In the genomic region with DNA sequence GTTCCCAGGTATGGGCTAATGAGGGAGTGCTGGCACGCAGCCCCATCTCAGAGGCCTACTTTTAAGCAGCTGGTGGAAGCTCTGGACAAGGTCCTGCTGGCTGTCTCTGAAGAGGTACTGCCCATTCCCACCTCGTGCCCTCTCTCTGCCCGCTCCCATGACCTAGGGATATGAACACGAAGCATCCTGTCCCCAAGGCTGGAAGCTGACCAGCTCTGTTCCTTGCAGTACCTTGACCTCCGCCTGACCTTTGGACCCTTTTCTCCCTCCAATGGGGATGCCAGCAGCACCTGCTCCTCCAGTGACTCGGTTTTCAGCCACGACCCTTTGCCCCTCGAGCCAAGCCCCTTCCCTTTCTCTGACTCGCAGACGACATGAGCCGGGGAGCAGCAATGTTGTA, we compare ENCODE assay signal across 22 mouse cellular contexts. TPM values are rescaled to one million over a fixed set of nuclear protein-coding genes. Genes with fewer than 3 reads are reported as not detected.
DNase-seq lines count a peak whose midpoint lies in the region; ATAC-seq and TF ChIP-seq lines count a peak whose summit lies in the region.
"Had no signal": no experiment of that assay in that cellular context is flagged by ENCODE, and none has a peak within 500 bp of the region (broad histone marks: within the 10 kb centered on the region; RNA-seq: fewer than 3 reads in every experiment).

No protein-coding gene starts in this region.

- no peak for TF ChIP-seq CTCF in stomach, postnatal 0 days (IDR thresholded peaks at IDR 0.05; ENCODE audit: low read depth)

- WGBS in heart, embryonic 12.5 days: 83% methylated on average over 11 of the region's 11 CpGs
- WGBS in stomach, embryonic 15.5 days: 83% methylated on average over 11 of the region's 11 CpGs
- WGBS in stomach, postnatal 0 days: 71% methylated on average over 11 of the region's 11 CpGs

- H3K4me2 ChIP-seq in heart, embryonic 12.5 days: no peak overlapping the region
- H3K4me2 ChIP-seq in stomach, embryonic 15.5 days: no peak overlapping the region
- H3K4me2 ChIP-seq in stomach, postnatal 0 days (replicated peaks; ENCODE audit: low read depth): no peak overlapping the region
- H3K4me2 ChIP-seq: forebrain, embryonic 12.5 days; limb, embryonic 13.5 days; midbrain, embryonic 13.5 days; neural tube, embryonic 15.5 days had no signal

- 0 out of 2 replicates have a peak, but pooled peaks cover 6% of the 10 kb centered on the region for H3K9me3 ChIP-seq in heart, embryonic 12.5 days (replicated peaks)
- H3K9me3 ChIP-seq in stomach, embryonic 15.5 days: no peaks in the 10 kb centered on the region
- H3K9me3 ChIP-seq in stomach, postnatal 0 days (ENCODE audit: control insufficient read depth, low read length): no peaks in the 10 kb centered on the region
- H3K9me3 ChIP-seq: forebrain, embryonic 12.5 days; midbrain, embryonic 13.5 days; neural tube, embryonic 15.5 days had no signal

- H3K27me3 ChIP-seq in heart, embryonic 12.5 days (replicated peaks): no peaks in the 10 kb centered on the region
- no peaks in the 10 kb centered on the region for H3K27me3 ChIP-seq in stomach, embryonic 15.5 days (replicated peaks)
- no peaks in the 10 kb centered on the region for H3K27me3 ChIP-seq in stomach, postnatal 0 days (ENCODE audit: control insufficient read depth, insufficient read depth, low read length)
- H3K27me3 ChIP-seq: forebrain, embryonic 12.5 days; limb, embryonic 13.5 days; neural tube, embryonic 15.5 days had no signal

- no peak for TF ChIP-seq EP300 in stomach, postnatal 0 days (optimal IDR thresholded peaks at IDR 0.05)

- no peak for ATAC-seq in heart, embryonic 12.5 days (ENCODE audit: insufficient number of reproducible peaks, low FRiP score)
- no peak for ATAC-seq in stomach, embryonic 15.5 days (ENCODE audit: insufficient read depth, low FRiP score, low read depth)
- no peak for ATAC-seq in stomach, postnatal 0 days (ENCODE audit: low FRiP score, low TSS enrichment)
- ATAC-seq: midbrain, embryonic 13.5 days had no signal

- H3K36me3 ChIP-seq in heart, embryonic 12.5 days: no peaks in the 10 kb centered on the region
- no peaks in the 10 kb centered on the region for H3K36me3 ChIP-seq in stomach, embryonic 15.5 days
- no peaks in the 10 kb centered on the region for H3K36me3 ChIP-seq in stomach, postnatal 0 days (ENCODE audit: control insufficient read depth, insufficient read depth, low read length)
- H3K36me3 ChIP-seq: forebrain, embryonic 12.5 days; midbrain, embryonic 13.5 days; neural tube, embryonic 15.5 days had no signal

- no peak overlapping the region for H3K27ac ChIP-seq in heart, embryonic 12.5 days (ENCODE audit: poor library complexity, severe bottlenecking)
- 0 out of 2 replicates have a peak overlapping the region, but pooled peaks have one; percentile 77 for H3K27ac ChIP-seq in stomach, embryonic 15.5 days
- no peak overlapping the region for H3K27ac ChIP-seq in stomach, postnatal 0 days (replicated peaks)
- H3K27ac ChIP-seq: forebrain, embryonic 12.5 days; liver, embryonic 14.5 days; neural tube, embryonic 15.5 days had no signal

- peak; percentile 90 for DNase-seq in heart, adult 11 months
- DNase-seq in stomach, postnatal 0 days (ENCODE audit: low spot score): no peak
- DNase-seq in kidney, postnatal 25 days: peak; percentile 65 to 84
- no peak for DNase-seq in neural tube, embryonic 10.5 days (ENCODE audit: extremely low spot score, low spot score)
- no peak for DNase-seq in right cerebral cortex, adult 18-20 months
- DNase-seq: adrenal gland, postnatal 25 days; cerebellum, adult 18-20 months; cerebellum, postnatal 36 days; gastrocnemius, postnatal 14 days; lung, postnatal 10 days; right cerebral cortex, postnatal 14 days; thymus, postnatal 36 days had no signal

- H3K4me1 ChIP-seq in heart, embryonic 12.5 days (replicated peaks): peaks cover 14% of the 10 kb centered on the region
- peaks cover 19% of the 10 kb centered on the region for H3K4me1 ChIP-seq in stomach, embryonic 15.5 days
- peaks cover 7% of the 10 kb centered on the region for H3K4me1 ChIP-seq in stomach, postnatal 0 days (replicated peaks; ENCODE audit: control insufficient read depth, insufficient read depth)

- H3K4me3 ChIP-seq in heart, embryonic 12.5 days: no peak overlapping the region
- no peak overlapping the region for H3K4me3 ChIP-seq in stomach, embryonic 15.5 days (replicated peaks)
- H3K4me3 ChIP-seq in stomach, postnatal 0 days (ENCODE audit: low read depth, low read length): no peak overlapping the region
- H3K4me3 ChIP-seq: forebrain, embryonic 12.5 days; limb, embryonic 13.5 days; midbrain, embryonic 13.5 days; neural tube, embryonic 15.5 days had no signal

- H3K9ac ChIP-seq in heart, embryonic 12.5 days: no peak overlapping the region
- H3K9ac ChIP-seq in stomach, embryonic 15.5 days: no peak overlapping the region
- H3K9ac ChIP-seq in stomach, postnatal 0 days (ENCODE audit: low read length): no peak overlapping the region
- H3K9ac ChIP-seq: forebrain, embryonic 12.5 days; limb, embryonic 13.5 days; liver, embryonic 14.5 days; neural tube, embryonic 15.5 days had no signal

RNA-seq across cellular contexts. Expression of a gene that starts 15.4 kb away (rescaled TPM):
- polyA plus RNA-seq in heart, embryonic 12.5 days (2016; fragmentation: Nextera tagmentation; extraction: Ambion mirVana): 0.45 and 0.51 TPM in 2 replicates
- polyA plus RNA-seq in stomach, embryonic 15.5 days (2015; fragmentation: Nextera tagmentation; extraction: Ambion mirVana): 7.6 and 8.4 TPM in 2 replicates
- 1.4 and 1.6 TPM in 2 replicates for polyA plus RNA-seq in stomach, postnatal 0 days (2015; fragmentation: Nextera tagmentation; extraction: Ambion mirVana)

RNA-seq across cellular contexts. Expression of a gene that starts 34.5 kb away (rescaled TPM):
- not detected in 2 replicates for polyA plus RNA-seq in heart, embryonic 12.5 days (2016; fragmentation: Nextera tagmentation; extraction: Ambion mirVana)
- polyA plus RNA-seq in stomach, embryonic 15.5 days (2015; fragmentation: Nextera tagmentation; extraction: Ambion mirVana): not detected in 2 replicates
- not detected in 2 replicates for polyA plus RNA-seq in stomach, postnatal 0 days (2015; fragmentation: Nextera tagmentation; extraction: Ambion mirVana)
- polyA plus RNA-seq: forebrain, embryonic 12.5 days; frontal cortex, adult 2 months; heart, postnatal 0 days; hindbrain, embryonic 11.5 days; limb, embryonic 13.5 days; liver, embryonic 14.5 days; midbrain, embryonic 13.5 days; neural tube, embryonic 15.5 days had no signal

RNA-seq across cellular contexts. Expression of a gene that starts 41.8 kb away (rescaled TPM):
- polyA plus RNA-seq in heart, embryonic 12.5 days (2016; fragmentation: Nextera tagmentation; extraction: Ambion mirVana): 52.7 and 53.9 TPM in 2 replicates
- 57.0 and 61.1 TPM in 2 replicates for polyA plus RNA-seq in stomach, embryonic 15.5 days (2015; fragmentation: Nextera tagmentation; extraction: Ambion mirVana)
- polyA plus RNA-seq in stomach, postnatal 0 days (2015; fragmentation: Nextera tagmentation; extraction: Ambion mirVana): 33.7 and 35.0 TPM in 2 replicates

Comparison
In these comparisons a context has a peak if more than half of its experiments do, and no peak if none do; other contexts are left out.
1. DNase-seq: peak in heart, adult 11 months (single experiment) and kidney, postnatal 25 days (2 of 2); none in stomach, postnatal 0 days (single experiment), neural tube, embryonic 10.5 days (single experiment) and right cerebral cortex, adult 18-20 months (single experiment).